In genomic region chrY:90736217-90737000, GRCm38 (mm10) we compare ENCODE assay signal across 34 mouse cellular contexts. TPM values are rescaled to one million over a fixed set of nuclear protein-coding genes. Genes with fewer than 3 reads are reported as not detected.
DNase-seq lines count a peak whose midpoint lies in the region; ATAC-seq lines count a peak whose summit lies in the region.
"Not testable (repeated sequence)": the region's sequence is repeated elsewhere in the genome, so short reads cannot be mapped to it uniquely, and the experiment has no call there.
"Had no signal": no experiment of that assay in that cellular context is flagged by ENCODE, and none has a peak within 500 bp of the region (broad histone marks: within the 10 kb centered on the region; RNA-seq: fewer than 3 reads in every experiment).

No protein-coding gene starts in this region.

- in situ Hi-C loops in ES-E14 (cut with MboI; ENCODE audit: low sequenced_read_pairs in 2 of 2, unreplicated experiment in 2 of 2) = not testable (repeated sequence)

- H3K4me2 ChIP-seq in forebrain, embryonic 11.5 days (ENCODE audit: low read depth, low read length, severe bottlenecking); intestine, embryonic 14.5 days (ENCODE audit: low read length); midbrain, embryonic 14.5 days (ENCODE audit: low read length): not testable (repeated sequence)

- H3K27me3 ChIP-seq in forebrain, embryonic 11.5 days (ENCODE audit: control insufficient read depth, insufficient read depth, low read length); intestine, embryonic 14.5 days (replicated peaks; ENCODE audit: control insufficient read depth, insufficient read depth, low read length); midbrain, embryonic 14.5 days (ENCODE audit: control insufficient read depth, insufficient read depth, low read length); splenic B cell, adult 2 months (ENCODE audit: control insufficient read depth, insufficient read depth, low read length, poor library complexity, severe bottlenecking): not testable (repeated sequence)

- not testable (repeated sequence) for H3K27ac ChIP-seq in ES-E14 (ENCODE audit: insufficient read depth, low read depth, low read length, poor library complexity, severe bottlenecking); forebrain, embryonic 11.5 days (ENCODE audit: low read depth, low read length); intestine, embryonic 14.5 days (ENCODE audit: low read depth); midbrain, embryonic 14.5 days (replicated peaks; ENCODE audit: low read depth, low read length)

- H3K4me1 ChIP-seq in ES-E14 (ENCODE audit: control insufficient read depth in 2 of 2, insufficient read depth in 2 of 2, low read length in 2 of 2, poor library complexity in 1 of 2); forebrain, embryonic 11.5 days (replicated peaks; ENCODE audit: control insufficient read depth, insufficient read depth, low read length); intestine, embryonic 14.5 days (replicated peaks; ENCODE audit: control insufficient read depth, insufficient read depth, low read length); midbrain, embryonic 14.5 days (ENCODE audit: control insufficient read depth, insufficient read depth, low read length): not testable (repeated sequence)

- not testable (repeated sequence) for H3K9ac ChIP-seq in ES-E14 (ENCODE audit: insufficient read depth, low read depth, low read length, poor library complexity, severe bottlenecking); forebrain, embryonic 11.5 days (ENCODE audit: low read length); intestine, embryonic 14.5 days (ENCODE audit: low read length); midbrain, embryonic 14.5 days (replicated peaks; ENCODE audit: low read length)

- not testable (repeated sequence) for ATAC-seq in forebrain, embryonic 11.5 days (replicated peaks; ENCODE audit: low FRiP score); intestine, embryonic 14.5 days (replicated peaks; ENCODE audit: low FRiP score, low TSS enrichment, low read depth); midbrain, embryonic 14.5 days (ENCODE audit: low FRiP score, low TSS enrichment)

- peaks cover 58% of the 10 kb centered on the region for H3K36me3 ChIP-seq in ES-E14 (ENCODE audit: control insufficient read depth, insufficient read depth, low read length, poor library complexity, severe bottlenecking)
- H3K36me3 ChIP-seq in forebrain, embryonic 11.5 days (ENCODE audit: control insufficient read depth, insufficient read depth, low read length) = peaks cover 22% of the 10 kb centered on the region
- peaks cover 52% of the 10 kb centered on the region for H3K36me3 ChIP-seq in intestine, embryonic 14.5 days (ENCODE audit: control insufficient read depth, insufficient read depth, low read length)
- H3K36me3 ChIP-seq in midbrain, embryonic 14.5 days (ENCODE audit: control insufficient read depth, insufficient read depth, low read length) = peaks cover 46% of the 10 kb centered on the region
- H3K36me3 ChIP-seq in splenic B cell, adult 2 months (ENCODE audit: control insufficient read depth, insufficient read depth, low read length, poor library complexity, severe bottlenecking) = peaks cover 13% of the 10 kb centered on the region

- DNase-seq in CD4-positive helper T cell, adult 2 months (ENCODE audit: low read depth, low spot score) = peak; percentile 41
- peak; percentile 90 for DNase-seq in ES-E14 (ENCODE audit: low read depth, low spot score)
- peak; percentile 88 for DNase-seq in R1 (ENCODE audit: low read depth, low spot score)
- DNase-seq in embryo, embryonic 11 days = peak; percentile 13
- peak; percentile 50 for DNase-seq in forebrain, embryonic 11.5 days (ENCODE audit: low spot score)
- DNase-seq in intestine, embryonic 14.5 days (ENCODE audit: low spot score) = peak; percentile 52
- DNase-seq in midbrain, embryonic 14.5 days = peak; percentile 20
- peak; percentile 52 for DNase-seq in splenic B cell, adult 2 months (ENCODE audit: low read depth, low spot score)

- WGBS in forebrain, embryonic 11.5 days = 78% methylated on average over 6 of the region's 9 CpGs
- 84% methylated on average over 4 of the region's 9 CpGs for WGBS in intestine, embryonic 14.5 days
- WGBS in midbrain, embryonic 14.5 days = 85% methylated on average over 4 of the region's 9 CpGs

- not testable (repeated sequence) for H3K4me3 ChIP-seq in ES-E14 (ENCODE audit: insufficient read depth in 1 of 2, low read depth in 1 of 2, low read length in 2 of 2, poor library complexity in 1 of 2, severe bottlenecking in 1 of 2); forebrain, embryonic 11.5 days (ENCODE audit: low read depth, low read length); intestine, embryonic 14.5 days (ENCODE audit: low read depth, low read length); midbrain, embryonic 14.5 days (replicated peaks; ENCODE audit: low read depth, low read length)

- H3K9me3 ChIP-seq in ES-E14 (ENCODE audit: control insufficient read depth, insufficient read depth, low read depth, low read length) = not testable (repeated sequence)
- H3K9me3 ChIP-seq in forebrain, embryonic 11.5 days (ENCODE audit: control insufficient read depth, low read length) = peaks cover 28% of the 10 kb centered on the region
- peaks cover 44% of the 10 kb centered on the region for H3K9me3 ChIP-seq in intestine, embryonic 14.5 days (ENCODE audit: control insufficient read depth, low read length)
- peaks cover 36% of the 10 kb centered on the region for H3K9me3 ChIP-seq in midbrain, embryonic 14.5 days (ENCODE audit: control insufficient read depth, low read length)

RNA-seq across cellular contexts. Expression of gene Gm21860, which starts 18.2 kb away (rescaled TPM):
- total RNA-seq in ES-E14 (2012; rRNA removed) = not detected in 2 replicates
- polyA plus RNA-seq in forebrain, embryonic 11.5 days (2014; fragmentation: Nextera tagmentation; extraction: Ambion mirVana) = not detected in 2 replicates
- not detected in 2 replicates for polyA plus RNA-seq in intestine, embryonic 14.5 days (2014; fragmentation: Nextera tagmentation; extraction: Ambion mirVana)
- polyA plus RNA-seq in midbrain, embryonic 14.5 days (2014; fragmentation: Nextera tagmentation; extraction: Ambion mirVana) = not detected in 2 replicates
- total RNA-seq: adrenal gland, postnatal 14 days; forebrain, postnatal 0 days; gastrocnemius, postnatal 10 days; heart, adult 8-10 months; heart, postnatal 10 days; hematopoietic stem cell, adult 5-6 weeks; layer of hippocampus, adult 8-10 months; layer of hippocampus, postnatal 25 days; left cerebral cortex, adult 8-10 months; left cerebral cortex, postnatal 36 days had no signal
- polyA plus RNA-seq: CD4-positive, CD25-positive, alpha-beta regulatory T cell, adult 4 months; embryonic facial prominence, embryonic 13.5 days; forebrain, embryonic 12.5 days; forebrain, postnatal 0 days; gonadal fat pad, adult 2 months; heart, embryonic 13.5 days; hindbrain, embryonic 16.5 days; intestine, embryonic 16.5 days; kidney, postnatal 0 days; limb, embryonic 14.5 days; liver, embryonic 13.5 days; lung, postnatal 0 days; midbrain, embryonic 15.5 days; neural tube, embryonic 12.5 days; stomach, embryonic 14.5 days; testis, adult 2 months; thymus, postnatal 0 days had no signal

RNA-seq across cellular contexts. Expression of gene Gm47283, which starts 48.1 kb away (rescaled TPM):
- total RNA-seq in ES-E14 (2012; rRNA removed) = not detected in 2 replicates
- polyA plus RNA-seq in forebrain, embryonic 11.5 days (2014; fragmentation: Nextera tagmentation; extraction: Ambion mirVana) = not detected in 2 replicates
- not detected in 2 replicates for polyA plus RNA-seq in intestine, embryonic 14.5 days (2014; fragmentation: Nextera tagmentation; extraction: Ambion mirVana)
- not detected in 2 replicates for polyA plus RNA-seq in midbrain, embryonic 14.5 days (2014; fragmentation: Nextera tagmentation; extraction: Ambion mirVana)
- total RNA-seq: adrenal gland, postnatal 14 days; forebrain, postnatal 0 days; gastrocnemius, postnatal 10 days; heart, adult 8-10 months; heart, postnatal 10 days; hematopoietic stem cell, adult 5-6 weeks; layer of hippocampus, adult 8-10 months; layer of hippocampus, postnatal 25 days; left cerebral cortex, adult 8-10 months; left cerebral cortex, postnatal 36 days had no signal
- polyA plus RNA-seq: CD4-positive, CD25-positive, alpha-beta regulatory T cell, adult 4 months; embryonic facial prominence, embryonic 13.5 days; forebrain, embryonic 12.5 days; forebrain, postnatal 0 days; gonadal fat pad, adult 2 months; heart, embryonic 13.5 days; hindbrain, embryonic 16.5 days; intestine, embryonic 16.5 days; kidney, postnatal 0 days; limb, embryonic 14.5 days; liver, embryonic 13.5 days; lung, postnatal 0 days; midbrain, embryonic 15.5 days; neural tube, embryonic 12.5 days; stomach, embryonic 14.5 days; testis, adult 2 months; thymus, postnatal 0 days had no signal

Comparison
In these comparisons a context has a peak if more than half of its experiments do, and no peak if none do; other contexts are left out.
1. DNase-seq: peak in every context shown above with its lines; median percentile 90 in ES-E14; 88 in R1; 52 in intestine, embryonic 14.5 days; 52 in splenic B cell, adult 2 months; 50 in forebrain, embryonic 11.5 days; 41 in CD4-positive helper T cell, adult 2 months; 20 in midbrain, embryonic 14.5 days; 13 in embryo, embryonic 11 days.